Mouse (Mus musculus) bone marrow macrophage, adult 2 months (primary cell): Measurements from ENCODE around the gene Rbm33.

Source experiments
- CTCF ChIP-seq: IDR thresholded peaks from 2 replicates; pipeline ENCODE4 v1.5.1; 2012; ENCODE audit warnings: low read depth, mild to moderate bottlenecking, low read length, moderate library complexity
- POLR2A ChIP-seq: IDR thresholded peaks from 2 replicates; pipeline ENCODE4 v1.6.1; 2012; ENCODE audit warnings: mild to moderate bottlenecking, low read depth, low read length, borderline replicate concordance

DNA sequence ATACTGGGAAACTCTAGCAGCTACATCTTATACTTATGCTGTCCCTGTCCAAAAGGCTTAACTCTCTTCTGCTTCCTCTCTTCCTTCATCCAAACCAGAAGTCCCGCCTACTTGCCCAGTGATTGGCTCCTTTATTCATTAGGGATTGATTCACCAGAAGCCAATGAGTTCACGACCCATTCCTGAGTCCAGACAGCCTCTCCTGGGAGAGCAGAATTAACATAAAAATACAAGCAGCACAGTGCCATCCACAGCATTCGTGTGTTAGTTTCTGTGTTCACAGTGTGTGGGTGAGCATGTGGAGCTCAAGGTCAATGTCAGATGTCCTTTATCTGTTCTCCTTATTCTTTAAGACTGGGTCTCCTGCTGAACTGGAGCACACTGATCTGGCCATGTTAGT, 136.6 kb downstream of the Rbm33 start:
- no peak for TF ChIP-seq POLR2A
- TF ChIP-seq CTCF: no peak
